Mouse (Mus musculus) brain, embryonic 14.5 days (tissue): ENCODE measurements around the gene Map2k6. TPM values are rescaled to one million over a fixed set of nuclear protein-coding genes. Genes with fewer than 3 reads are reported as not detected.

ENCODE experiments used
- DNase-seq: peaks from one replicate; pipeline ENCODE4 v3.0.0-alpha.2; 2011; ENCODE audit warnings: low read depth
- CTCF ChIP-seq: fragments of 200-500 bp; IDR thresholded peaks from 2 replicates; pipeline ENCODE4 v1.5.1; 2012; ENCODE audit warnings: inconsistent platforms, mild to moderate bottlenecking, moderate library complexity, borderline replicate concordance; ENCODE audit not compliant: insufficient read depth, insufficient read length; ENCODE audit errors: extremely low read depth
- POLR2A ChIP-seq: fragments of 200-500 bp; IDR thresholded peaks from 2 replicates; pipeline ENCODE4 v1.6.1; 2012; ENCODE audit warnings: mild to moderate bottlenecking, inconsistent platforms, borderline replicate concordance; ENCODE audit not compliant: poor library complexity, insufficient read depth, insufficient read length, severe bottlenecking; ENCODE audit errors: extremely low read depth
- polyA plus RNA-seq: library from polyadenylated mRNA; depleted of rRNA; stranded (reverse); fragments of >200 nt; gene quantifications from 2 replicates; pipeline ENCODE4 v1.2.3, GENCODE M21; 2012

The Map2k6 gene
- polyA plus RNA-seq, 1 experiment, result 21.4 TPM

DNA sequence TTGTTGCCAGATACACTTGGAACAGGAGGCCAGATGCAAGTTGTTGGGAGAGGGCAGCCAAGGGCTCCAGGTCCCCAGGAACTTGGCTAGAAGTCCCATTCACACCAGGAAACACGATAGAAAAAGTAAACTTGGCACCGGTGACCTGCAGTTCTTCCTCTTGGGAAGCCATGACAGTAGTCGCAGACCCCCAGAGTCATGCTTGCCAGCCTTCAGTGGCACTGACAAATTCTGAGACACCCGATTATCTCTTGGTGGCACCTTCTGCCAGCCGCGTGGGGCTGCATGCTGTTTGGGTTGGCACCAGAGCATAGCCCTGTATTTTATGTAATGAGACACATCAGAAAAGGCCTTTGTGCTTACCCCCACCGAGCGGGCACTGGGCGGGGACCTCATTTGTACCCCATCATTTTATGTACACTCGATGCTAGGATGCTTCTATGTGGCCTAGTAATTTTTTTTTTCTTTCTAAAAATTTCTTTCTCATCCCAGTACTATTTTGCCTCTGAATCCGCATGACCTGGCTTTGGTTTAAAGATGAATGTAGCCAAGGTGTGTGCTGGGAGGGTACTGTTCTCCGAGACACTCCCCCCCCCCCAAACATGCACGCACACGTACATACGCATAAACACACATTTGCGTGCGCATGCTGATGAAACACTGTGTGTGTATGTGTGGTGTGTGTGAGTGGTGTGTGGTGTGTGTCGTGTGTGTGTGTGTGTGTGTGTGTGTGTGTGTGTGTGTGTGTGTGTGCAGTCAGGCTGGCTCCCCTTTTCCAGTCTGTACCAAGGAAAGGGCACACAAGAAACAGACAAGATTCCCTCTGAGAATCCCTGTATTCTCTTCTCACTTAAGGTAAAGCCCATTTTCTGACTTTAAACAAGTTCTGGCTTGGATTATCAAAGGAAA, 79.3 kb downstream of the Map2k6 start:
- DNase-seq, result peak; percentile 84
- no peak for TF ChIP-seq POLR2A
- no peak for TF ChIP-seq CTCF

DNA sequence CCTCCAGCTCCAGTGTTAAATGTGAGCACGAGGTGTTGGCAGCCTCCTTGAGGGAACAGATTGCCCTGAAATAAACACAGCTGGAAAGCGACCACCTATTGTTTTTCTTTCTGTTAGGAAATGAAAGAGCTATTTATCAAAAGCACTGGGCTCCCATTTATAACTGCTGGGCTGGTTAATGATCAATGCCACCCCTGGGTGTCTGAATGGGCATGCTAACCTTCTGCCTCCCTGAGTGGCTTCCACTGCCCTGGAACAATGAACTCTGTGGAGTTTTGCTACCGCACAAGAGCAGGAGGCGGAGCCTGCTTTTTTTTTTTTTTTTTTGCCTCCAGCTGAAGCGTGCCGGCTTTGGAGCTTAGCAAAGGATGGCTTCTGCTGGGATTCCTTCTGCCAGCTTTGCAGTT, 80.1 kb downstream of the Map2k6 start:
- no peak for TF ChIP-seq POLR2A
- no peak for TF ChIP-seq CTCF

DNA sequence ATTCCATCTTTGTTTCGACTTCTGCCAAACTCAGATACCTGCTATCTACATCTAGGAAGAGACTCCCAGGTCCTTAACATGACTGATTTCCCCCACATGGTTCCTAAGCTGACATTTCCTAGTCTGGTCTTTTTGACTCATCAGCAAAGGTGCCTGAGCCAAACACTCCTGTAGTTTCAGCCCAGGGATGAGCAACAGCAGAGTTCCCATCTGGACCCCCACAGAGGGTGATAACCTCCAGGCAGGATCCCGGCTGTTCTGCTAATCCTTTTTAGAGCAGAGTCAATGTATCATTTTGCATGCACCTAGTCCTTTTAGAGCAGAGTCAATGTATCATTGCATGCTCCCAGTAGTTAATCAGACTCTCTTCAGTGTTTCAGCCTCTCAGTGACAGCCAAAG, 82.5 kb downstream of the Map2k6 start:
- DNase-seq, result peak; percentile 36
- TF ChIP-seq CTCF (no peak), POLR2A (no peak)

More for the DNA sequence above, 80.1 kb downstream of the Map2k6 start:
- DNase-seq, result peak; percentile 96

DNA sequence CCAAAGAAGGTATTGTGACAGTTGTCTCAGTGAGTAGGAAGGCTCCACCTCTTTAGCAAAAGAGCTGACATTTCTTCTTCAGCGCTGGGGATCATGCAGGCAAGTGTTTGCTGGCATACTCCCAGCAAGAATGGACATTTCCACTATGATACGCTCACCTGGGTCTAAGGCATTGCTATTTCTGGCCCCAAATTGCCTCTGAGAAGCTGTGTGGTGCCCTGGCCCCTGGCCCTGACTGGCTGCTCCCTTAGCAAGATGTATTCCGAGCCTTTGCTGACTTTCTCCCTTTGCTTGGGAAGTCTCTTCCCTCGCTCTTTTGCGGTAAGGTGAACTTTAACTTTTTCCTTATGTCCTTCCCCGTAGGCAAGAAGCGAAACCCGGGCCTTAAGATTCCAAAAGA, 83.3 kb downstream of the Map2k6 start:
- no peak for TF ChIP-seq CTCF
- no peak for TF ChIP-seq POLR2A
- DNase-seq, result no peak

DNA sequence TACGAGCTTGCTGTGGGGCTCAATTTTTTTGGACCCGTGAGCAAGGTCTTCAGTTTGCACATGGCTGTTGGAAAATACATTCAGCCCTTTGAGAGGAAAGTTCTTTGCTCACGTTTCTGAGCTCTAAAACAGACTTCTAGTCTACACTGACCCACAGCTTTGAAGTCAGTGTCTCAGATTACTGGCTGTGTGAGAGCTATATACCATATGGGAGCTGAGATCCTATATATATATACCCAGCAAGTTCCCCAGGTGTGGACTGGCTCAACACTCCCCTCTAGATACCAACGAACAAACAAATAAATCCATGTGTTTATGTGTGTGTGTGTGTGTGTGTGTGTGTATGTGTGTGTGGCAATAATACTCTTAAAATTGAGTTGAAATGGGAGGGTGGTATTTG, 83.7 kb downstream of the Map2k6 start:
- TF ChIP-seq POLR2A (no peak), CTCF (no peak)
- DNase-seq, result no peak

DNA sequence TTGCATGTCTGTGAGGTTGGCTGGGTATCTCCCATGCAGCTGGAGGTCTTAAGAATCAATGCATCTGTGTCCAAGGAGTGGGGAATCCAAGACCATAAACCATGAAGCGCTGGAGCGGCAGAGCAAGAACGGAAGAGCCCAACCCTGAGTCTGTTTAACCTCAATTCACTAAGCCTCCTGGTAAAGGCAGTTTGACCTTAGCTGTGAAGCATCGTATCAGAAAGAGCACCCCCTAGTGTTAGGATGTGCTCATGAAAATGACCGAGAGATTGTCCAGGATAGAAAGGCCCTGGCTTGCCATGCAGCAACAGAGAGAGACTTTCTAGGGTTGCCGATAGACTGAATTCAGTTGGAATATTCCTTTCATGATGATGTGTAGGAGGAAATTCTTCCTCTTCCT, 84.2 kb downstream of the Map2k6 start:
- TF ChIP-seq CTCF, result peak; percentile 64; the same call in 1 of the 2 replicates
- no peak for TF ChIP-seq POLR2A
- DNase-seq, result peak; percentile 68

DNA sequence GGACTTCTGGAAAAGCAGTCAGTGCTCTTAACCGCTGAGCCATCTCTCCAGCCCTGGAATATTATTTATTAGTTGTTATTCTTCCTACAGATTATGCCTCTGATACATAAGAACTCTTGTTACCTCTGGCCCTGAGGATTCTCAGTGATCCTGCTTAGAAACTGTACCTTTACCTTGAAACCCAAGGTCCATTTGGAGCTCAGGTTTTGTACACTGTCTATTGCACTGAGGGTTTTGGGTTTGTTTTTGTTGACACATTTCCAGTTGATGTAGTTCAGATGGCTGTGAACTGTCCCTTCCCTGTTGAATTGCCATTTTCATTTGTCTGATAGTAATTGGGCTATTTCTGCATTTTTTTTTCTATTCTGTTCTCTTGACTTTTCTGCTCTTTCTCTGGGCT, 85.5 kb downstream of the Map2k6 start:
- TF ChIP-seq CTCF, result no peak
- no peak for TF ChIP-seq POLR2A
- no peak for DNase-seq

DNA sequence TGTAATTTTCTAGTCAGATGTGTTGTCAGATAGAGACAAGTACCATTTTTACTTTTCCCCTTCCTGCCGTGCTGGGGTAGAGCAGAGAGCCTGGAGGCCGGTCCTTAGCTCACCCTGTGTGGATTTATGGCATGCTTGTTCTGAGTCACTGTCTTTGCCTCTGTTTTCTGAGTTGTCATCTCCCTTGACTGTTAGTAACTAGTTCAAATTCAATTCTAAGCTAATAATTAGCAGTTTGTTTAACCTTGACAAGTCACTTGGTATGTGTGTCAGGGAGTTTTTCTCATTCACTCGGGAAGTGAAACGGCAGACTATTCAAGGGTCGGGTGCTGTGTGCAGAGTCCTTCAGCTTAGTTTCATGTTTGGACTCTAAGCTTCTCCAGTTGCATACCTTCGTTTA, 86.2 kb downstream of the Map2k6 start:
- DNase-seq, result no peak
- TF ChIP-seq POLR2A (no peak), CTCF (no peak)

DNA sequence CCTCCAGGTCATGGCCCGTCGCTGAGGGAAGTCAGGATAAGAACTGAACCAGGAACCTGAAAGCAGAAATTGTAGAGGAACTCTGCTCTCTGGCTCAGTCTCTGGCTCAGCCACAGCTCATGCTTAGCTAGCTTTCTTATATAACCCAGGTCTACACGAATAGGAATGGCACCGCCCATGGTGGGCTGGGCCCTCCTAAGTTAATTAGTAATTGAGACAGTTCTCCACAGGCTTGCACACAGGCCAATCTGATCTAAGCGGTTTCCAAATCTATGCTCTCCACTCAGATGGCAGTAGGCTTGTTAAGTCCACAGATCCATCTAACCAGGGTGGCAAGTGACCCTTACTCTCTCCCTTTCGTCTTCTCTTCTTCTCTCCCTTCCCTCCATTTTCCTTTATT, 88.9 kb downstream of the Map2k6 start:
- no peak for DNase-seq
- TF ChIP-seq CTCF, result no peak
- no peak for TF ChIP-seq POLR2A

DNA sequence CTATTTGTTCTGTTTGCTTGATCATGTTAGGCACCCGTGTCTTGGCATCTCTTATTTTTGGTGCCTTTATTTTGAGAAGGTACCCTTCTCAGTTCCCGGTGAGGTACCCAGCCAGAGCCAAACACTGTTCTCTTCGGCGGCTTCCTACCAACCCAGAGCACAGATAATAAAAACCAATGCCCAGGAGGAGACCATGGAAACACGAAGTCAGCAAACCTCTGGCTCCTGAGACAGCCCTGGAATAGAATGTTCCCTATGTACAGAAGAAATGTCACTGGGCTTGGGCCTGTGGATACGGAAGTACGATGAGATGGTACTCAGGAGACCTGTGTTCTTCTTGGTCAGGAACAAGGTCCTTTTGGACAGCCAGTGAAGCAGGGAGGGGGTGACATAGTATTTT, 89.4 kb downstream of the Map2k6 start:
- DNase-seq, result no peak
- TF ChIP-seq CTCF (no peak), POLR2A (no peak)

DNA sequence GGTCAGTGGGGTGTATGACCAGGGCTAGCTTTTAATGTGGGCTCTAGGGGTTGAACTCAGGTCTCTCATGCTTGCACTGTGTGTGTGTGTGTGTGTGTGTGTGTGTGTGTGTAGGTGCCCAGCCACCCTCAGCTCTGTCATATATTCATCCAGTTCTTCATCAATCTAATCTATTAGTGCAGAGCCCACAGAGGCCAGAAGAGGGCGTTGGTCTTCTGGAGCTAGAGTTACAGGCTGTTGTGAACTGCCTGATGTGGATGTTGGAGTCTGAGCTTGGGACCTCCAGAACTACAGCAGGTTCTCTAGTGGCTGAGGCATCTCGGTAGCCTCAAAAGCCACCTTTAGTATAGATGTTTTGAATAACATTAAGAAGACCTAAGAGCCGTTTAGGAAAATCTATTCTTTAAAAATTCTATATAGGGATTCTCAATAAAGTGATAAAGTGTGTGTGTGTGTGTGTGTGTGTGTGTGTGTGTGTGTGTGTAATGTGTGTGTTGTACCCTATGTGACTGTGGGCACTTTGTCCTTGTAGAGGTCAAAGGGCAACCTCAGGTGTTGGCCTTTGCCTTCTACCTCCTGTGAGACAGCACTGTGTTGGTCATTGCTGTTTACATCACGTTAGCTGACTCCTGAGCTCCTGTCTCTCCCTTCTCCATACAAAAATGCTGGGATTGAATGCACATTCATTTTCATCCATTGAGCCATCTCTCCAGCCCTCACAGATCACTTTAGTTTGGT, 96.6 kb downstream of the Map2k6 start:
- TF ChIP-seq CTCF (no peak), POLR2A (no peak)

More for the DNA sequence above, 96.6 kb downstream of the Map2k6 start:
- DNase-seq, result no peak
